Comparison of ENCODE assay signal across 8 mouse cellular contexts in genomic region chr14:24617393-24617861, GRCm38 (mm10).
DNase-seq lines count a peak whose midpoint lies in the region; ATAC-seq lines count a peak whose summit lies in the region.

No protein-coding gene starts in this region.

- DNase-seq in heart, embryonic 10.5 days (ENCODE audit: low spot score): no peak
- DNase-seq in mesoderm, embryonic 11.5 days (ENCODE audit: low read depth, low spot score): peak; percentile 71
- peak; percentile 59 to 67 for DNase-seq in right cerebral cortex, postnatal 36 days (ENCODE audit: low spot score in 2 of 2)
- no peak for DNase-seq in adrenal gland, postnatal 25 days
- DNase-seq in gastrocnemius, postnatal 10 days: no peak

- peaks cover 30% of the 10 kb centered on the region for H3K4me1 ChIP-seq in heart, embryonic 10.5 days
- peaks cover 27% of the 10 kb centered on the region for H3K4me1 ChIP-seq in heart, embryonic 12.5 days (replicated peaks)
- peaks cover 42% of the 10 kb centered on the region for H3K4me1 ChIP-seq in hindbrain, embryonic 12.5 days

- no peak for ATAC-seq in heart, embryonic 12.5 days (ENCODE audit: insufficient number of reproducible peaks, low FRiP score)
- ATAC-seq in hindbrain, embryonic 12.5 days (ENCODE audit: low FRiP score): peak; percentile 92
- ATAC-seq in inflammation-experienced regulatory T-cells, adult 6 months: no peak

- H3K4me3 ChIP-seq in heart, embryonic 10.5 days: no peak overlapping the region
- no peak overlapping the region for H3K4me3 ChIP-seq in heart, embryonic 12.5 days
- H3K4me3 ChIP-seq in hindbrain, embryonic 12.5 days: no peak overlapping the region

- H3K27me3 ChIP-seq in heart, embryonic 10.5 days (ENCODE audit: insufficient read depth, poor library complexity, severe bottlenecking): peaks cover 12% of the 10 kb centered on the region; the same call in 1 of the 2 replicates
- H3K27me3 ChIP-seq in heart, embryonic 12.5 days (replicated peaks): no peaks in the 10 kb centered on the region
- no peaks in the 10 kb centered on the region for H3K27me3 ChIP-seq in hindbrain, embryonic 12.5 days

- 52% methylated on average over 10 of the region's 10 CpGs for WGBS in heart, embryonic 10.5 days
- 41% methylated on average over 10 of the region's 10 CpGs for WGBS in heart, embryonic 12.5 days
- 28% methylated on average over 10 of the region's 10 CpGs for WGBS in hindbrain, embryonic 12.5 days

- peak overlapping the region; percentile 29; the same call in 1 of the 2 replicates for H3K27ac ChIP-seq in heart, embryonic 10.5 days
- H3K27ac ChIP-seq in heart, embryonic 12.5 days (ENCODE audit: poor library complexity, severe bottlenecking): no peak overlapping the region; the same call in 1 of the 2 replicates
- peak overlapping the region; percentile 98 for H3K27ac ChIP-seq in hindbrain, embryonic 12.5 days

- H3K9me3 ChIP-seq in heart, embryonic 10.5 days: no peaks in the 10 kb centered on the region
- H3K9me3 ChIP-seq in heart, embryonic 12.5 days (replicated peaks): no peaks in the 10 kb centered on the region
- no peaks in the 10 kb centered on the region for H3K9me3 ChIP-seq in hindbrain, embryonic 12.5 days (replicated peaks)

- H3K4me2 ChIP-seq in heart, embryonic 12.5 days: no peak overlapping the region
- peak overlapping the region; percentile 17 for H3K4me2 ChIP-seq in hindbrain, embryonic 12.5 days (replicated peaks)

- H3K9ac ChIP-seq in heart, embryonic 12.5 days: no peak overlapping the region
- H3K9ac ChIP-seq in hindbrain, embryonic 12.5 days: no peak overlapping the region

- no peaks in the 10 kb centered on the region for H3K36me3 ChIP-seq in heart, embryonic 10.5 days
- H3K36me3 ChIP-seq in heart, embryonic 12.5 days: no peaks in the 10 kb centered on the region
- H3K36me3 ChIP-seq in hindbrain, embryonic 12.5 days: no peaks in the 10 kb centered on the region

Comparison
In these comparisons a context has a peak if more than half of its experiments do, and no peak if none do; other contexts are left out.
1. DNase-seq: peak in mesoderm, embryonic 11.5 days (single experiment) and right cerebral cortex, postnatal 36 days (2 of 2); none in heart, embryonic 10.5 days (single experiment), adrenal gland, postnatal 25 days (single experiment) and gastrocnemius, postnatal 10 days (single experiment).